Mouse (Mus musculus): Measurements from ENCODE around the gene Fzd4. TPM values are rescaled to one million over a fixed set of nuclear protein-coding genes. Genes with fewer than 3 reads are reported as not detected.

Gene Fzd4
- polyA plus RNA-seq (2012; rRNA removed), result 3.4 and 9.1 TPM in 2 replicates

DNA sequence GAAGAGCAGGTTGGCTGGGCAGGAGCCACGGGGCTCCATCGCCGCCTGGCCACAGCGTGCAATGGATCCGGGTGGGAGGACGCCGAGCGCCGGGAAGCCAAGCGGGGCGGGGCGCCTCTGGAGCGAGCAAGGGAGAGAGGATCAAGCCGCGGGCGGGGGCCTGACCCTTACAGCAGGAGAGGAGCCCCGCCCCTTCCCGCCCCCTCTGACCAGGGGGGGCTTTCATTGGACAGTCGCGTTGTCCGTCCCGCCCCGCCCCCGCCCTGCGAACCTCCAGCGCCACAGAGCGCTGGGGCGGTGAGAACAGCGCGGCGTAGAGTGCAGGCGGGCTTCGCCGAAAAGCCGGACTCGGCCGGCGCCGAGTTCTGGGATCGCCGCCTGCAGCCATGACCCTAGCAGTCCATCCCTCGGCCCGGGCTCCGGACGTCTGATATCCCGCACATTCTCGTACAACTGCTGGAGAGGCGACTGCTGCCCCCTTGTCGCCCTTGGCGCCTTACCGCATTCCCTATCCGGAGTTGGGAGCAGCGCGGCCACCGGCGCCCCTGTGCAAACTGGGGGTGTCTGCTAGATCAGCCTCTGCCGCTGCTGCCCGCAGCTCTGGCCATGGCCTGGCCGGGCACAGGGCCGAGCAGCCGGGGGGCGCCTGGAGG, at the start of gene Fzd4, which contains the start of gene Tmem135:
Fzd4 (plus strand) TSS at position 275 of the 653 bp plus-strand sequence.
Tmem135 (minus strand) TSS at position 142 of the 653 bp plus-strand sequence.

Other genes with a start within 250 kb of the Fzd4 start
- 6.8 and 11.2 TPM in 2 replicates for gene Tmem135, start 133 bp upstream of the Fzd4 start, polyA plus RNA-seq (2012; rRNA removed)
- 20.3 and 37.1 TPM in 2 replicates for gene Prss23, start 122.8 kb downstream of the Fzd4 start, polyA plus RNA-seq (2012; rRNA removed)
- gene Me3, start 228.0 kb downstream of the Fzd4 start, polyA plus RNA-seq (2012; rRNA removed), result 0.64 and 0.73 TPM in 2 replicates

Data from central nervous system, embryonic 11.5 days (tissue).